Mouse (Mus musculus) myocyte (in vitro differentiated cells): ENCODE data around the gene Olfr357.

ENCODE experiments used
- CEBPB ChIP-seq: IDR thresholded peaks from 2 replicates; pipeline ENCODE4 v1.6.1; 2011; ENCODE audit warnings: mild to moderate bottlenecking, moderate library complexity; ENCODE audit not compliant: poor library complexity, insufficient read depth, severe bottlenecking
- MAX ChIP-seq: IDR thresholded peaks from one replicate; pipeline ENCODE4 v1.6.1; 2011; ENCODE audit warnings: low read depth, mild to moderate bottlenecking, control low read depth
- MYOG ChIP-seq, 3 experiments: IDR thresholded peaks; one replicate each; pipeline ENCODE4 v1.6.1; 2011; ENCODE audit warnings: control low read depth in 2 of 3, low read depth in 2 of 3, mild to moderate bottlenecking in 2 of 3; ENCODE audit not compliant: insufficient read length in 2 of 3, control insufficient read depth in 1 of 3, insufficient read depth in 1 of 3
- POLR2A ChIP-seq: IDR thresholded peaks from one replicate; pipeline ENCODE4 v1.6.1; 2011; ENCODE audit warnings: low read depth, mild to moderate bottlenecking, control low read depth, moderate library complexity; ENCODE audit not compliant: insufficient read length
- POLR2AphosphoS2 ChIP-seq: IDR thresholded peaks from one replicate; pipeline ENCODE4 v1.6.1; 2011; ENCODE audit warnings: low read depth, control low read depth; ENCODE audit not compliant: insufficient read length
- TCF12 ChIP-seq: IDR thresholded peaks from one replicate; pipeline ENCODE4 v1.6.1; 2011; ENCODE audit warnings: mild to moderate bottlenecking, control low read depth; ENCODE audit not compliant: poor library complexity, insufficient read depth, severe bottlenecking
- USF1 ChIP-seq: IDR thresholded peaks from one replicate; pipeline ENCODE4 v1.6.1; 2011; ENCODE audit warnings: low read depth, mild to moderate bottlenecking, control low read depth, moderate library complexity

GRCm38 (mm10) chr2:36993527-36993926 lies at the start of gene Olfr357:
- TF ChIP-seq POLR2A (no peak), USF1 (no peak), POLR2AphosphoS2 (no peak), MYOG (IDR thresholded peaks at IDR 0.05; ENCODE audit: control insufficient read depth in 1 of 3, insufficient read depth in 1 of 3, insufficient read length in 2 of 3, low read depth in 2 of 3) (no peak), CEBPB (no peak), MAX (no peak), TCF12 (no peak)
